Mouse (Mus musculus): Measurements from ENCODE around the gene Mif4gd. TPM values are rescaled to one million over a fixed set of nuclear protein-coding genes. Genes with fewer than 3 reads are reported as not detected.

Gene Mif4gd
- total RNA-seq, 4 experiments from 2014 or later: 16.5 to 22.5 (median 17.9) TPM

GRCm38 (mm10) chr11:115614346-115615107, 1.8 kb upstream of the Mif4gd start:
- DNase-seq (ENCODE audit: low spot score in 2 of 2): no peak

DNA sequence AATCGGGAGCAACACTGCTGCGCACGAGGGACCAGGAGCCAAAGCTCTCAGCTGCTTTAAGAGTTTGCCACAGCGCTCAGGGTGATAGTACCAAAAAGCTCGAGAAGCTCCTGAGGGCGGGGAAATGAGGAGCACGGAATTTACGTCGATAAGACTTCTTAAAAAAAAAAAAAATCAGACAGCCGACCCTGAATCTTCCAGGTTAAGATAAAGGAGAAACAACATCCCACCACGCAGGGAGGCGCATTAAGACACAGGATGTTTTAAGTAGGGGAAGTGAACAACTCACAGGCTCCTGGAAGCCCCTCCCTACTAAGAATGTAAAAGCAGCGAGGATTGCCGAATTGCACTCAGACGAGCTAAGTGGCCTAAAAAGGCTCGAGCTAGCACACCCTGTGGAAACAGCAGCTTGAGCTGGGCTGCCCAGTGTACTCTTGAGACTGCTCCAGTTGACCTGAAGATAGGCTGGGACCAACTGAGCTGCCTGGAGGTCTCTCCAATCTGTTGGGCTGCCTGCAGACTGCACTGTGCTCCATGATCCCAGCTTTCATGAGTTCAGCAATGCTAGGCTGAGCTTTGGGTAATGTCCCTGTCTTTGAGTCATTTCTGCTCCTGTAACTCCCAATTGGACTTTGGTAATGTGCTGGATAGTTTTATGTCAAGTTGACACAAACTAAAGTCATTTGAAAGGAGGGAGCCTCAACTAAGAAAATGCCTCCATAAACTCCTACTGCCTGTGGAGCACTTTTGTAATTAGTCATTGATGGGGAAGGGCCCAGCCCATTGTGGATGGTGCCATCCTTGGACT, 573 bp upstream of the Mif4gd start:
- no peak for DNase-seq (ENCODE audit: low spot score in 2 of 2)

- peak; percentile 59 to 61 for DNase-seq (ENCODE audit: low spot score in 2 of 2)
Measured at GRCm38 (mm10) chr11:115612059-115612409, 735 bp downstream of the Mif4gd start.

GRCm38 (mm10) chr11:115611173-115611572, 1.6 kb downstream of the Mif4gd start:
- DNase-seq (ENCODE audit: low spot score in 2 of 2): no peak

DNA sequence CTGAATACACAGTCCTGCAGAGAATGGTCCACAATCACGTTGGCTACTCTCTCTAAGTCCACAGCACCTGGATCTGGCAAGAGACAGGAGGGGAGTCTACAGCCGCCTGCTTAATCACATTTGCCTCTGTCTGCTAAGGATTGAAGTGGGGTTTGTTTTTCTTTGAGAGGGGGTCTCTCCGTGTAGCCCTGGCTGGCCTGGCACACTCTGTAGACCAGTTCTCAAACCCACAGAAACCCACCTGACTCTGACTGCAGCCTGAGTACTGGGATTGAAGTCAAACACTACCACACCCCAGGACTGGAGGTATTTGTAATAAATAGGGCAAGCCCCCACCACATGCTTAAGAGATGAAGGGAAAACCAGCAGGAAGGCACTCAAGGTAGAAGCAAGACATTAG, 3.2 kb downstream of the Mif4gd start:
- no peak for DNase-seq (ENCODE audit: low spot score in 2 of 2)

GRCm38 (mm10) chr11:115608421-115609399, 4.1 kb downstream of the Mif4gd start:
- DNase-seq (ENCODE audit: low spot score in 2 of 2): no peak

GRCm38 (mm10) chr11:115606733-115607132, 6.0 kb downstream of the Mif4gd start:
- no peak for DNase-seq (ENCODE audit: low spot score in 2 of 2)

GRCm38 (mm10) chr11:115604304-115604696, 8.5 kb downstream of the Mif4gd start:
- no peak for DNase-seq (ENCODE audit: low spot score in 2 of 2)

DNA sequence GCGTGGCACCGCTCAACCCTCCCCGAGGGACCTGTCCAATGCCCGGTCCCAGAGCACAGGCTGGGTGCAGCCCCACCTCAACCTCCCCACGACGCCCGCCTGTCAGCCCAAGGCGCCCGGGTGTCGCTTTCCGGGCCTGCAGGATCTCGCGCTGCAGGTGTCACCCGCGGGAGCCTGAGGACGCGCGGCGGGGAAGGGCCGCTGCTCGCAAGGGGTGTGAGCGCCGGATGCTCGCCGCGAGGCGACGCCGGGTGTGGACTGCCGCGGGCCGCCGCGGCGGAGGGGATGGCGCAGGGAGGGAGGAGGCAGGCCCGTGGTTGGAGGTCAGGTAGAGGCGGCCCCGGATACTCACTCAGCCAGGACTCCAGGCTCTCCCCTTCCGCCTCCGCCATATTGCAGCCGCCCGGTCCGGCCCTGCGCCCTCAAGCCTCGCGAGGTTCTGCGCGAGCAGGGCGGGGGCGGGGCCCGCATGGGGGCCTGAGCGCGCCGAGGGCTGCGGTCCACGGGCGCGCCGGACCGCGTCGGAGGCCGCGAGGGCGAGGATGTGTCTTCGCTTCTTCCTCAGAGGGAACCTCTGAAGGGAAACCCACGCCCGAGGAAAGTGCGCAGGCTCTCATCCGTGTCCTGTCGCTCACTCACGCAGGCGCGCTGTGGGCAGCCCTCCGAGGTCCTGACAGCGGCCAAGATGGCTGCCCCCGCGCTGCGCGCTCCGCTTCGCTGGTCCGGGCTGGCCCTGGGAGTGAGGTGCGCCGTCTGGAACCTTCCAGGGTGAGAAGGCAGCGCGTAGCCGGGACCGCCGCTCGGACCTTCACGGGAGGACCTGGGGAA, 9.1 kb downstream of the Mif4gd start, which contains the start of the genes Mrps7 and Gga3:
Gene Mrps7 (plus strand): TSS at position 450 of the 828 bp plus-strand sequence.
Gene Gga3 (minus strand): TSS at position 576 of the 828 bp plus-strand sequence.
- DNase-seq (ENCODE audit: low spot score in 2 of 2): peak; percentile 79 to 83

- DNase-seq (ENCODE audit: low spot score in 2 of 2): no peak
Measured at GRCm38 (mm10) chr11:115603128-115603475, 9.7 kb downstream of the Mif4gd start.

DNA sequence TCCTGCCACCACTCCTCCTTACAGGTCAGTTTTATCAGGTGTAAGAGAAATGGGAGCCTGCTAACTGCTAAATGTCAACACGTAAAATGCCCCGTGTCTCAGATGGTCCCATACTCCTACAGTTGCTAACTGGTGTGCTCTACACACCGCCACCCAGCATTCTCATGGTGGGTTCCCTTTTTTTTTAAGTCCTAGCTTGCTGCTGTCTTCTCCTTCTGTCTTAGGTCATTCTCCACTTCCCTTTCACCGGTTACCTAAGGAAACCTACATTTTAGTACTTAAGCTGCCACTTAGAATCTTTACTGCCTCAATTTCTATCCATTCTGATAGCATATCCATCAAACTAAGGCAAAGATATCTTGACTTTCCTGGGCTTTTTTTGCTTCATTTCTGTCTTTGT, 11.6 kb downstream of the Mif4gd start:
- DNase-seq (ENCODE audit: low spot score in 2 of 2): no peak

GRCm38 (mm10) chr11:115600743-115601142, 12.0 kb downstream of the Mif4gd start:
- DNase-seq (ENCODE audit: low spot score in 2 of 2): no peak

GRCm38 (mm10) chr11:115599722-115600121, 13.0 kb downstream of the Mif4gd start:
- no peak for DNase-seq (ENCODE audit: low spot score in 2 of 2)

- DNase-seq (ENCODE audit: low spot score in 2 of 2): no peak
Measured at GRCm38 (mm10) chr11:115598309-115598708, 14.5 kb downstream of the Mif4gd start.

DNA sequence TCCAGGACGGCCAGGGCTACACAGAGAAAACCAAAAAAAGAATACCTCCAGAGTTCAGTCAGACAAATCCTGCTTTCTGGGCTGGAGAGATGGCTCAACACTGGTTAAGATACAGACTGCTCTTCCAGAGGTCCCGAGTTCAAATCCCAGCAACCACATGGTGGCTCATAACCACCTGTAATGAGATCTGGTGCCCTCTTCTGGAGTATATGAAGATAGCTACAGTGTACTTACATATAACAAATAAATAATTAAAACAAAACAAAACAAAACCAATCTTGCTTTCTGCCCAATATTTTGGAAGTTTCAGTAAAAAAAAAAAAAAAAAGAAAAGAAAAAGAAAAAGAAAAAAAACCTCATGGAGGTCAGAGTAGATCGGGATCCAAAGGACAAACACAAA, 17.6 kb downstream of the Mif4gd start:
- DNase-seq (ENCODE audit: low spot score in 2 of 2): no peak

DNA sequence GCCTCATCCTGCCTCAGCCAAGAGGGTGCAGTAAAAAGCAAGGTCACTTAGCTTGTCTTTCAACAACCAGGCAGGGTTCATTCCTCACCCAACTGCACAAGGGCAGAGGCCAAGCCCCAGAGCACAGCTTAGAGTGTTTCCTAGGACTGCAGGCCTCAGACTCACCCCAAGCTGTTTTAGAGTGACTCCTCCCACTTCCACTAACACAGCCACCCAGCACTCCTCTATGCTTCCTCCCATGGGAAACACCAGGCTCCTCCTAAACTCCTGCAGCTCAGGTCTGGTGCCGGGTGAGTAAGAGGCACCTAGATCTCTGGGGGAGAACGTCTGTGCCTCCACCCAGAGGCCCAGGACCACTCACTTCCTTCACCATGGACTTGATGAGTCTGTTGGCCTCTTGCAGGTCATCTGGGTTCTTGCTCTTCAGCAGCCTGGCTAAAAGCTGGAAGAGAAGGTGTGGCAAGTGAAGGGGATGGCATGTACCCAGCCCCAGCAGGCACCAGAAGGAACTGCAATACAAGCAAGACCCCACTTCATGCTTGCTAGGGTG, 22.2 kb downstream of the Mif4gd start:
- no peak for DNase-seq (ENCODE audit: low spot score in 2 of 2)

GRCm38 (mm10) chr11:115587984-115588383, 24.8 kb downstream of the Mif4gd start:
- DNase-seq (ENCODE audit: low spot score in 2 of 2): no peak

DNA sequence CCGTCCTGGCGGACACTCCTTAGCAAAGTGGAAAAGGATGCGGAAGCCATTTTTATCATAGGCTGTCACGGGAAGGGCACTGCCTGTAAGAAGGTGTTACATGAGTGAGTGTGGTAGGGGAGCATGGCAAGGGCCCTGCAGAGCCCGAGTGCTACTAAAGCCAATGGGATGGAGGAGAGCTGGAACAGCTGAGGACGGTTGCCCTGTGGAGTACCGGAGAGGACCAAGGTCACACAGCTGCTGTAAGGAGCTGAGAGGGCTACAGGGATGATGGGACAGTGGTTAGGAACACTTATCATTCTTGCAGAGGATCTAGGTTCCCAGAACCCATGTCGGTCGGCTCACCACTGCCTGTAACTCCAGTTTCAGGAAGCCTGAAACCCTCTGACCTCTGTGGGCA, 26.4 kb downstream of the Mif4gd start:
- no peak for DNase-seq (ENCODE audit: low spot score in 2 of 2)

- no peak for DNase-seq (ENCODE audit: low spot score in 2 of 2)
Measured at GRCm38 (mm10) chr11:115585573-115586100, 27.1 kb downstream of the Mif4gd start.

Data from layer of hippocampus, adult 8-10 months (tissue).